Mouse (Mus musculus): ENCODE results near the gene Sost. TPM values are rescaled to one million over a fixed set of nuclear protein-coding genes. Genes with fewer than 3 reads are reported as not detected.

Gene Sost
- polyA plus RNA-seq, 1 experiment from 2014 or later: not detected

- H3K9me3 ChIP-seq (ENCODE audit: control insufficient read depth, low read length): no peaks in the 10 kb centered on the region
- no peak overlapping the region for H3K4me2 ChIP-seq (ENCODE audit: low read length)
- no peak overlapping the region for H3K4me3 ChIP-seq (replicated peaks; ENCODE audit: low read length)
- no peak overlapping the region for H3K27ac ChIP-seq (ENCODE audit: low read length)
- H3K4me1 ChIP-seq (replicated peaks; ENCODE audit: control insufficient read depth, insufficient read depth, low read length): peaks cover 13% of the 10 kb centered on the region
- ATAC-seq: no peak
- H3K36me3 ChIP-seq (ENCODE audit: control insufficient read depth, insufficient read depth): peaks cover 14% of the 10 kb centered on the region
- no peaks in the 10 kb centered on the region for H3K27me3 ChIP-seq (replicated peaks; ENCODE audit: control insufficient read depth, insufficient read depth, low read length)
- 59% methylated on average over 9 of the region's 9 CpGs for WGBS
- no peak overlapping the region for H3K9ac ChIP-seq (replicated peaks; ENCODE audit: low read depth, low read length)
These were observed 39.5 kb upstream of the Sost start for GRCm38 (mm10) chr11:102006271-102006670.

- peaks cover 14% of the 10 kb centered on the region for H3K36me3 ChIP-seq (ENCODE audit: control insufficient read depth, insufficient read depth)
- no peaks in the 10 kb centered on the region for H3K9me3 ChIP-seq (ENCODE audit: control insufficient read depth, low read length)
- WGBS: 90% methylated on average over 8 of the region's 8 CpGs
- no peak overlapping the region for H3K27ac ChIP-seq (ENCODE audit: low read length)
- H3K9ac ChIP-seq (replicated peaks; ENCODE audit: low read depth, low read length): no peak overlapping the region
- no peak for ATAC-seq
- H3K4me2 ChIP-seq (ENCODE audit: low read length): no peak overlapping the region
- H3K4me3 ChIP-seq (replicated peaks; ENCODE audit: low read length): no peak overlapping the region
- H3K4me1 ChIP-seq (replicated peaks; ENCODE audit: control insufficient read depth, insufficient read depth, low read length): no peaks in the 10 kb centered on the region
- no peaks in the 10 kb centered on the region for H3K27me3 ChIP-seq (replicated peaks; ENCODE audit: control insufficient read depth, insufficient read depth, low read length)
These were observed 37.4 kb upstream of the Sost start for GRCm38 (mm10) chr11:102004251-102004650.

GRCm38 (mm10) chr11:101999466-101999865, 32.7 kb upstream of the Sost start:
- H3K9me3 ChIP-seq (ENCODE audit: control insufficient read depth, low read length): no peaks in the 10 kb centered on the region
- no peak overlapping the region for H3K9ac ChIP-seq (replicated peaks; ENCODE audit: low read depth, low read length)
- H3K36me3 ChIP-seq (ENCODE audit: control insufficient read depth, insufficient read depth): peaks cover 3% of the 10 kb centered on the region
- no peaks in the 10 kb centered on the region for H3K27me3 ChIP-seq (replicated peaks; ENCODE audit: control insufficient read depth, insufficient read depth, low read length)
- no peak for ATAC-seq
- H3K4me2 ChIP-seq (ENCODE audit: low read length): no peak overlapping the region
- H3K4me3 ChIP-seq (replicated peaks; ENCODE audit: low read length): no peak overlapping the region
- H3K27ac ChIP-seq (ENCODE audit: low read length): no peak overlapping the region
- WGBS: 65% methylated on average over 4 of the region's 4 CpGs
- H3K4me1 ChIP-seq (replicated peaks; ENCODE audit: control insufficient read depth, insufficient read depth, low read length): no peaks in the 10 kb centered on the region

GRCm38 (mm10) chr11:101998258-101998657, 31.4 kb upstream of the Sost start:
- Histone ChIP-seq H3K27me3 (replicated peaks; ENCODE audit: control insufficient read depth, insufficient read depth, low read length) (no peaks in the 10 kb centered on the region), H3K27ac (ENCODE audit: low read length) (no peak overlapping the region), H3K4me1 (replicated peaks; ENCODE audit: control insufficient read depth, insufficient read depth, low read length) (no peaks in the 10 kb centered on the region), H3K9me3 (ENCODE audit: control insufficient read depth, low read length) (no peaks in the 10 kb centered on the region), H3K36me3 (ENCODE audit: control insufficient read depth, insufficient read depth) (no peaks in the 10 kb centered on the region; the same call in 1 of the 2 replicates), H3K4me2 (ENCODE audit: low read length) (no peak overlapping the region), H3K4me3 (replicated peaks; ENCODE audit: low read length) (no peak overlapping the region), H3K9ac (replicated peaks; ENCODE audit: low read depth, low read length) (no peak overlapping the region)
- ATAC-seq: no peak
- 50% methylated on average over 5 of the region's 5 CpGs for WGBS

- Histone ChIP-seq H3K4me3 (replicated peaks; ENCODE audit: low read length) (no peak overlapping the region), H3K4me2 (ENCODE audit: low read length) (no peak overlapping the region), H3K4me1 (replicated peaks; ENCODE audit: control insufficient read depth, insufficient read depth, low read length) (no peaks in the 10 kb centered on the region), H3K36me3 (ENCODE audit: control insufficient read depth, insufficient read depth) (no peaks in the 10 kb centered on the region; the same call in 1 of the 2 replicates), H3K9ac (replicated peaks; ENCODE audit: low read depth, low read length) (no peak overlapping the region), H3K27ac (ENCODE audit: low read length) (no peak overlapping the region), H3K9me3 (ENCODE audit: control insufficient read depth, low read length) (no peaks in the 10 kb centered on the region), H3K27me3 (replicated peaks; ENCODE audit: control insufficient read depth, insufficient read depth, low read length) (no peaks in the 10 kb centered on the region)
- ATAC-seq: no peak
- 92% methylated on average over 7 of the region's 7 CpGs for WGBS
These were observed 29.1 kb upstream of the Sost start for GRCm38 (mm10) chr11:101995938-101996337.

- no peak overlapping the region for H3K4me3 ChIP-seq (replicated peaks; ENCODE audit: low read length)
- 76% methylated on average over 8 of the region's 8 CpGs for WGBS
- H3K27me3 ChIP-seq (replicated peaks; ENCODE audit: control insufficient read depth, insufficient read depth, low read length): no peaks in the 10 kb centered on the region
- H3K4me2 ChIP-seq (ENCODE audit: low read length): no peak overlapping the region
- no peak overlapping the region for H3K9ac ChIP-seq (replicated peaks; ENCODE audit: low read depth, low read length)
- no peaks in the 10 kb centered on the region for H3K4me1 ChIP-seq (replicated peaks; ENCODE audit: control insufficient read depth, insufficient read depth, low read length)
- H3K27ac ChIP-seq (ENCODE audit: low read length): no peak overlapping the region
- ATAC-seq: no peak
- H3K9me3 ChIP-seq (ENCODE audit: control insufficient read depth, low read length): no peaks in the 10 kb centered on the region
- no peaks in the 10 kb centered on the region for H3K36me3 ChIP-seq (ENCODE audit: control insufficient read depth, insufficient read depth)
These were observed 27.3 kb upstream of the Sost start for GRCm38 (mm10) chr11:101994100-101994499.

GRCm38 (mm10) chr11:101992411-101992810, 25.6 kb upstream of the Sost start:
- Histone ChIP-seq H3K27me3 (replicated peaks; ENCODE audit: control insufficient read depth, insufficient read depth, low read length) (no peaks in the 10 kb centered on the region), H3K9ac (replicated peaks; ENCODE audit: low read depth, low read length) (no peak overlapping the region), H3K4me2 (ENCODE audit: low read length) (no peak overlapping the region), H3K4me1 (replicated peaks; ENCODE audit: control insufficient read depth, insufficient read depth, low read length) (no peaks in the 10 kb centered on the region), H3K36me3 (ENCODE audit: control insufficient read depth, insufficient read depth) (no peaks in the 10 kb centered on the region), H3K4me3 (replicated peaks; ENCODE audit: low read length) (no peak overlapping the region), H3K9me3 (ENCODE audit: control insufficient read depth, low read length) (no peaks in the 10 kb centered on the region), H3K27ac (ENCODE audit: low read length) (no peak overlapping the region)
- no peak for ATAC-seq
- WGBS: 90% methylated on average over 7 of the region's 7 CpGs

- no peaks in the 10 kb centered on the region for H3K36me3 ChIP-seq (ENCODE audit: control insufficient read depth, insufficient read depth)
- no peaks in the 10 kb centered on the region for H3K9me3 ChIP-seq (ENCODE audit: control insufficient read depth, low read length)
- no peak overlapping the region for H3K27ac ChIP-seq (ENCODE audit: low read length)
- no peak overlapping the region for H3K4me2 ChIP-seq (ENCODE audit: low read length)
- WGBS: 83% methylated on average over 3 of the region's 3 CpGs
- no peaks in the 10 kb centered on the region for H3K27me3 ChIP-seq (replicated peaks; ENCODE audit: control insufficient read depth, insufficient read depth, low read length)
- ATAC-seq: no peak
- H3K9ac ChIP-seq (replicated peaks; ENCODE audit: low read depth, low read length): no peak overlapping the region
- H3K4me1 ChIP-seq (replicated peaks; ENCODE audit: control insufficient read depth, insufficient read depth, low read length): no peaks in the 10 kb centered on the region; the same call in 1 of the 2 replicates
- no peak overlapping the region for H3K4me3 ChIP-seq (replicated peaks; ENCODE audit: low read length)
These were observed 25.0 kb upstream of the Sost start for GRCm38 (mm10) chr11:101991813-101992212.

- no peaks in the 10 kb centered on the region for H3K36me3 ChIP-seq (ENCODE audit: control insufficient read depth, insufficient read depth)
- H3K4me2 ChIP-seq (ENCODE audit: low read length): no peak overlapping the region
- no peak overlapping the region for H3K27ac ChIP-seq (ENCODE audit: low read length)
- no peak overlapping the region for H3K4me3 ChIP-seq (replicated peaks; ENCODE audit: low read length)
- H3K9me3 ChIP-seq (ENCODE audit: control insufficient read depth, low read length): no peaks in the 10 kb centered on the region
- no peak overlapping the region for H3K9ac ChIP-seq (replicated peaks; ENCODE audit: low read depth, low read length)
- H3K27me3 ChIP-seq (replicated peaks; ENCODE audit: control insufficient read depth, insufficient read depth, low read length): peaks cover under 1% of the 10 kb centered on the region; the same call in 1 of the 2 replicates
- peaks cover 3% of the 10 kb centered on the region for H3K4me1 ChIP-seq (replicated peaks; ENCODE audit: control insufficient read depth, insufficient read depth, low read length)
- WGBS: 93% methylated on average over 3 of the region's 3 CpGs
- ATAC-seq: no peak
These were observed 23.4 kb upstream of the Sost start for GRCm38 (mm10) chr11:101990244-101990643.

- Histone ChIP-seq H3K36me3 (ENCODE audit: control insufficient read depth, insufficient read depth) (no peaks in the 10 kb centered on the region), H3K27ac (ENCODE audit: low read length) (no peak within 1 kb of the TSS), H3K9me3 (ENCODE audit: control insufficient read depth, low read length) (no peaks in the 10 kb centered on the region), H3K4me2 (ENCODE audit: low read length) (no peak within 1 kb of the TSS), H3K4me1 (replicated peaks; ENCODE audit: control insufficient read depth, insufficient read depth, low read length) (peaks cover 15% of the 10 kb centered on the region), H3K4me3 (replicated peaks; ENCODE audit: low read length) (no peak within 1 kb of the TSS), H3K9ac (replicated peaks; ENCODE audit: low read depth, low read length) (no peak within 1 kb of the TSS), H3K27me3 (replicated peaks; ENCODE audit: control insufficient read depth, insufficient read depth, low read length) (peaks cover 3% of the 10 kb centered on the region; the same call in 1 of the 2 replicates)
- 60% methylated on average over 3 of the region's 3 CpGs for WGBS
- no peak for ATAC-seq
These were observed 20.1 kb upstream of the Sost start, which contains the start of gene Dusp3 for GRCm38 (mm10) chr11:101986913-101987312. Gene Dusp3 (minus strand): TSS chr11:101987013.

Data from forebrain, embryonic 16.5 days (tissue).